Mouse (Mus musculus) T-cell, adult 66 days (primary cell): ENCODE data around the gene Racgap1. TPM values are rescaled to one million over a fixed set of nuclear protein-coding genes. Genes with fewer than 3 reads are reported as not detected.

Source experiments
- total RNA-seq, 2 experiments: library from RNA; stranded (reverse); gene quantifications; 3 replicates in 1 of 2; 4 replicates in 1 of 2; pipeline ENCODE4 v1.2.4; 2023

Gene Racgap1
- 10 to 100 TPM; 31.1 to 51.2 TPM for total RNA-seq

GRCm38 (mm10) chr15:99651163-99651872, at the start of gene Racgap1:
TSS of gene Racgap1 (minus strand) at chr15:99651656.

GRCm38 (mm10) chr15:99670154-99670821, 18.8 kb upstream of the Racgap1 start, which contains the start of gene Asic1:
TSS of gene Asic1 (plus strand) at chr15:99670368.

DNA sequence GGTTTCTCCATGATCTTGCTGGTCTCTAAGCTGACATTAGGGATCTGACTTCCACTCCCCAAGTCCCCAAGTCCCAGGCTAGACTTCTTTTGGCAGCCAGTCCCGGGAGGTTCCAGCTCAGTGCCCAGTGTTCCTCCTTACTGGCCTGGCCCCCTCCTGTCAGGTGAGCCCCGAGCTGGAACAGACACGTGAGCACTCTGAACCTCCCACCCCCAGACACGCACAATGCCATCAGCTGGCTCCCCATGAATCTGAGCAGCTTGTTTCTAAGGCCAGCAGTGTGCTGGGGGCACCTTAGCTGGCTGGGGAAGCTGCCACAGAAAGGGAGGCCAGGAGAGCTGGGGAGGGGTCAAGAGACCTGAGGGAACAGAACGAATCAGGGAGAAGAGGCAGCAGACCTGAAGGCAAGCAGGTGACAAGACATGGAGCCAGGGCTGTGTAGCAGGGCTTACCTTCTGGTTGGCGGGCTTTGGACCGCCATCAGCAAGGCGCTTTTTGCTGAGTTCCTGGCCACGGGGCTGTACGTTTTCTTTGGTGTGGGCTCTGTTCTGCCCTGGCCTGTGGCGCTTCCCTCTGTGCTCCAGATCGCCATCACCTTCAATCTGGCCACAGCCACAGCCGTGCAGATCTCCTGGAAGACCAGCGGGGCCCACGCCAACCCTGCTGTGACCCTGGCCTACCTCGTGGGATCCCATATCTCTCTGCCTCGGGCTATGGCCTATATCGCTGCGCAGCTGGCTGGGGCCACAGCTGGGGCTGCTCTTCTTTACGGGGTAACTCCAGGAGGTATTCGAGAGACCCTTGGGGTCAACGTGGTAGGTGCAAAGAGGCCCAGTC, 50.3 kb downstream of the Racgap1 start, which contains the start of gene Aqp6:
Gene Aqp6, plus strand, starts transcription at position 415 of the 837 bp plus-strand sequence.

DNA sequence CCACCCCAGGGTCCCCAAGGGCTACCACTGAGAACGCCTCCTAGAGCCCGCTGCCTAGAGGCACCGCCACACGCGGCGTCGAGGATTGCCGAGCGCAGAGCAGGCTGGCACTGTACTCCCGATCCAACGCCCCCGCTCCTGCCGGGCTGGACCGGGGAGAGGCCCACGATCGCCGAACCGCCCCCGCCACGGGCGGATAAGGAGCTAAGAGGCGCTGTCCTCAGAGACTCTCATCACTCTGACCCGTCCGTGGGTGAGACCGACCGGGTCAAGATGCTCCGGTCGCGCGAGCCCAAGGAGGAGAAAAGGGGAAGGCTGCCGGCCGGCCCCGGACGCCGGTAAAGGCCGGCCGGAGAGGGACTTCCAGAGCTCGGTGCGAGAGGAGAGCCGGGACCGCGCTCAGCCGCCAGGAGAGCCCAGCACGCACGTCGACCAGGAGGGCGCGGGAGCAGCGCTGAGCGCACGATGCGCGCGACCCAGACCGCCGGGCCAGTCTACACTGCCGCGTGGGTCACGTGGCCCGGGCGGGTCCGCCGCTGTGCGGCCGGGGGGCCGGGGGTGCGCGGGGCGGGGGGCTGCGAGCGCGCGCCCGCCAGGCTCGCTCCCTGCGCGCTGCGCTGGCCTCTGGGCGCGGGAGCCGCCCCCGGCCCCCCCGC, 60.9 kb downstream of the Racgap1 start, which contains the start of gene Aqp5:
Gene Aqp5, plus strand, starts transcription at position 354 of the 656 bp plus-strand sequence.

DNA sequence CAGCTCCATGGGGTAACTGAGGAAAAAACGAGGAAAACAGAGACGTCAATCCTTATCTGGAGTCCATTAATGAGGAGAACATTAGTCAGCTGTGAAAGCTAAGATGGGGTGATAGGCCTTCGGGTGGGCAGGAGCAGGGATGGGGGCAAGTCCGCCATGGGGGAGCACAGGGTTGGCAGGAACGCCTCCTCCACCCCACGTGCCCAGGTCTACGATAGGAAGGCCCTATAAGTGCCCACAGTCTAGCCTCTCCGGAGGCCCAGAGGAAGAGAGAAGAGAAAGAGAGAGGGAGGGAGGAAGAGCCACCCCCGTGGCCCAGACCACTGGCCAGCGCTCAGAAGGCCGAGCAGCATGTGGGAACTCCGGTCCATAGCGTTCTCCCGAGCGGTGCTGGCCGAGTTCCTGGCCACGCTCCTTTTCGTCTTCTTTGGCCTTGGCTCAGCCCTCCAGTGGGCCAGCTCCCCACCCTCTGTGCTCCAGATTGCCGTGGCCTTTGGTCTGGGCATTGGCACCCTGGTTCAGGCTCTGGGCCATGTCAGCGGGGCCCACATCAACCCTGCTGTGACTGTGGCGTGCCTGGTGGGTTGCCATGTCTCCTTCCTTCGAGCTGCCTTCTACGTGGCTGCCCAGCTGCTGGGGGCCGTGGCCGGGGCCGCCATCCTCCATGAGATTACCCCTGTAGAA, 72.5 kb downstream of the Racgap1 start, which contains the start of gene Aqp2:
Gene Aqp2, plus strand, starts transcription at position 254 of the 684 bp plus-strand sequence.

Other genes with a start within 250 kb of the Racgap1 start
- gene Nckap5l, start 193.9 kb downstream of the Racgap1 start, total RNA-seq: 10 to 100 TPM; 44.1 to 45.4 TPM
- gene Bcdin3d, start 176.9 kb downstream of the Racgap1 start, total RNA-seq: 10 to 100 TPM in 1 of 2 experiments, 1 to 10 TPM in 1; 9.6 to 10.7 TPM
- not detected for gene Faim2, start 123.5 kb downstream of the Racgap1 start, total RNA-seq
- not detected for gene Aqp2, start 72.6 kb downstream of the Racgap1 start, total RNA-seq
- not detected for gene Aqp5, start 60.9 kb downstream of the Racgap1 start, total RNA-seq
- not detected for gene Aqp6, start 50.3 kb downstream of the Racgap1 start, total RNA-seq
- not detected for gene Asic1, start 18.7 kb upstream of the Racgap1 start, total RNA-seq
- 10 to 100 TPM; 59.8 to 68.1 TPM for gene Smarcd1, start 50.5 kb upstream of the Racgap1 start, total RNA-seq
- gene Gm17349, start 53.8 kb upstream of the Racgap1 start, total RNA-seq: 1 to 10 TPM in 1 of 2 experiments, not detected in 1; 4.3 TPM
- 1 to 10 TPM in 1 of 2 experiments, under 1 TPM in 1; 0.50 to 1.5 TPM for gene Gpd1, start 65.9 kb upstream of the Racgap1 start, total RNA-seq
- gene Cox14, start 74.0 kb upstream of the Racgap1 start, total RNA-seq: 10 to 100 TPM; 53.5 to 54.2 TPM
- 10 to 100 TPM; 62.3 to 65.5 TPM for gene Cers5, start 121.2 kb upstream of the Racgap1 start, total RNA-seq
- gene Lima1, start 223.8 kb upstream of the Racgap1 start, total RNA-seq: 1 to 10 TPM in 1 of 2 experiments, under 1 TPM in 1; 0.36 to 1.2 TPM